Mouse (Mus musculus) lung, embryonic 15.5 days (tissue): ENCODE results near the gene Cdc73. TPM values are rescaled to one million over a fixed set of nuclear protein-coding genes. Genes with fewer than 3 reads are reported as not detected.

ENCODE experiments used
- ATAC-seq: fragments of 200-750 bp; cut with Nextera tagmentation; 2 replicates; pipeline ENCODE4 v1.8.0; 2017; ENCODE audit warnings: moderate number of reproducible peaks, borderline replicate concordance; ENCODE audit not compliant: low FRiP score, low TSS enrichment; ENCODE audit errors: extremely low read depth
- H3K27ac ChIP-seq: fragments of 300-500 bp; sonication (generic); 2 replicates; pipeline ENCODE4 v1.5.1; 2015; ENCODE audit warnings: moderate library complexity, mild to moderate bottlenecking, inconsistent platforms
- H3K27me3 ChIP-seq: fragments of 300-500 bp; sonication (generic); 2 replicates; pipeline ENCODE4 v1.6.1; 2015; ENCODE audit warnings: inconsistent platforms
- H3K36me3 ChIP-seq: fragments of 300-500 bp; sonication (generic); 2 replicates; pipeline ENCODE4 v1.6.1; 2015; ENCODE audit warnings: inconsistent platforms
- H3K4me1 ChIP-seq: fragments of 300-500 bp; sonication (generic); 2 replicates; pipeline ENCODE4 v1.6.1; 2015; ENCODE audit warnings: inconsistent platforms
- H3K4me2 ChIP-seq: fragments of 300-500 bp; sonication (generic); 2 replicates; pipeline ENCODE4 v1.6.1; 2015; ENCODE audit warnings: inconsistent platforms, mild to moderate bottlenecking, moderate library complexity
- H3K4me3 ChIP-seq: fragments of 300-500 bp; sonication (generic); 2 replicates; pipeline ENCODE4 v1.5.1; 2015; ENCODE audit warnings: mild to moderate bottlenecking, inconsistent platforms
- H3K9ac ChIP-seq: fragments of 300-500 bp; sonication (generic); 2 replicates; pipeline ENCODE4 v1.6.1; 2015; ENCODE audit warnings: inconsistent platforms
- H3K9me3 ChIP-seq: fragments of 300-500 bp; sonication (generic); 2 replicates; pipeline ENCODE4 v1.6.1; 2016; ENCODE audit warnings: inconsistent platforms
- WGBS: fragments of 180-500 bp; shearing (Covaris S2); methylation state at CpG from one replicate; pipeline ENCODE4 v1.1.7; 2015; 5-methylcytosine and 5-hydroxymethylcytosine counted together
- polyA plus RNA-seq: library from polyadenylated mRNA; unstranded; fragments of >200 nt; fragmentation: Nextera tagmentation; extraction: Ambion mirVana; gene quantifications from 2 replicates; pipeline ENCODE4 v1.2.1, GENCODE M21; 2015

The Cdc73 gene
- 28.3 and 32.3 TPM in 2 replicates for polyA plus RNA-seq

DNA sequence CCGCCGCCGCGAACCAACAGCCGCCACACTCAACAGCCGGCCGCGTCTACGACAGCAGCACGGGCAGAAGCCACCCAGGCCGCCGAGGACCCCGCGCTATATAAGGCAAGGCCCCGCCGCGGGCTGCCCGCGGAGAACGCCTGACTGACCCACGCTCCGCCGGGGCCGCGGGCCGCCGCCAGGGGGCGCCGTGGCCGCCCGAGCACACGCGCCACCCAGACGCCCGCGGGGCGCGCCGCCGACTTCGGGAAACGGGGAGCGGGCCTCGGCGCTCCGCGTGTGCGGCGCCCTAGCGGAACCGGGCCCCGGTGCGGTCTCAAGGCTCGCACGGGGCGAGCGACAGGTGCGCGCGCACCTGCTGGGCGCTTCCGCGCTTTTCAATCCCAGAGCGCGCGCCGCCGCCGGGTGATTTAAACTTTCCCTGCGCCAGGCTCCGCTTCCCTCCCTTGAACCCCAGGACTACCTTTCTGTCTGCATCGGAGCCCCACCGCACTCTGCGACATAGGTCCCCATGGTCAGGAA, at the start of gene Cdc73:
Gene Cdc73 (minus strand): TSS at position 153 of the 522 bp plus-strand sequence.
- H3K4me3 ChIP-seq = peak within 1 kb of the TSS; percentile 85
- no peaks in the 10 kb centered on the region for H3K27me3 ChIP-seq
- H3K9me3 ChIP-seq = no peaks in the 10 kb centered on the region
- H3K4me1 ChIP-seq = no peaks in the 10 kb centered on the region
- peak; percentile 99 for ATAC-seq
- H3K4me2 ChIP-seq = peak within 1 kb of the TSS; percentile 79
- peak within 1 kb of the TSS; percentile 96 for H3K27ac ChIP-seq
- WGBS = under 1% methylated on average over 57 of the region's 74 CpGs
- peaks cover 6% of the 10 kb centered on the region; the same call in 1 of the 2 replicates for H3K36me3 ChIP-seq
- H3K9ac ChIP-seq = peak within 1 kb of the TSS; percentile 92

DNA sequence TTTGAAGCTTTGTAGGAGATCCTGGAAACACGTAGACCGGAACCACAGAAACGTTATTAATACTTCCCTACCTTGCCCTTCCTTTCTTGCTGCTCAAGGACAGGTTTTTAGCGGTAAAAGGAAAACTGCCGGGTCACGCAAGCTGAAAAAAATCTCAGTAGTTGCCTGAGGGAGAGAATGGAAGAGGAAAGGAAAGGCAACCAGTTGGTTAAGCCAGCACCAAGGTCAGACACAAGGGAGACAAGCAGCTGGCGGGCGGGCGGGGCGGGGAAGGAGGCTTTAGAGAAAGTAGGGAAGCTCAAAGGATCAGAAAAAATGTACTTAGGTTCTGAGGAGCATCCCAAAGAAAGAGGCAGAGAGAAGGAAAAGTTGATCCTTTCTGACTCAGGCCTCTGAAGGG, 43.2 kb upstream of the Cdc73 start:
- Histone ChIP-seq H3K4me1 (no peaks in the 10 kb centered on the region), H3K27me3 (no peaks in the 10 kb centered on the region), H3K27ac (no peak overlapping the region), H3K4me3 (no peak overlapping the region), H3K4me2 (no peak overlapping the region), H3K9me3 (no peaks in the 10 kb centered on the region), H3K36me3 (peaks cover 29% of the 10 kb centered on the region; the same call in 1 of the 2 replicates), H3K9ac (no peak overlapping the region)
- no peak for ATAC-seq
- WGBS = 86% methylated on average over 10 of the region's 10 CpGs

DNA sequence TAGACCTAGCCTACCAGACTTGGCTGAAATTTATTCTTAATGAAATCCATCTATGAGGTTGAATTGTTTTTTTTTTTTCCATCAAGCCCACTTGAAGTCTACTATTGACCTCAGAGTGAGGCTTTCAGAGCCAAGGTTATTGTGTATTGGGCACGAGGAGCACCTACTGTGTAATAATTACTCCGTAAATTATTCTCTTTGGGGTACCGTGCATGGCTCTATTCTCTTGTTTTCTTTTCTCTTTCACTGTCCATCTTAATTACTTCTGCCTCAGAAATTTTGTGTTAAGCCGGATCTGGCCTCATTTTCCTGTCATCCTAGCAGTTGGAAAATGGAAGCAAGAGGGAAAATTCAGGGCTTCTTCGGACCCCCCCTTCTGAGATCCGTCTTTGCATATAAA, 39.5 kb upstream of the Cdc73 start:
- Histone ChIP-seq H3K9me3 (no peaks in the 10 kb centered on the region), H3K27me3 (no peaks in the 10 kb centered on the region), H3K4me2 (no peak overlapping the region), H3K9ac (no peak overlapping the region), H3K27ac (no peak overlapping the region), H3K36me3 (0 out of 2 replicates have a peak, but pooled peaks cover 19% of the 10 kb centered on the region), H3K4me3 (no peak overlapping the region), H3K4me1 (no peaks in the 10 kb centered on the region)
- ATAC-seq = no peak
- 92% methylated on average over 6 of the region's 6 CpGs for whole genome bisulfite sequencing

GRCm38 (mm10) chr1:143741331-143741730, 38.6 kb upstream of the Cdc73 start:
- H3K27me3 ChIP-seq = no peaks in the 10 kb centered on the region
- H3K4me3 ChIP-seq = no peak overlapping the region
- no peak overlapping the region for H3K9ac ChIP-seq
- no peak overlapping the region for H3K4me2 ChIP-seq
- 80% methylated on average over 5 of the region's 5 CpGs for WGBS
- no peaks in the 10 kb centered on the region for H3K9me3 ChIP-seq
- no peak for ATAC-seq
- H3K4me1 ChIP-seq = no peaks in the 10 kb centered on the region
- H3K36me3 ChIP-seq = 0 out of 2 replicates have a peak, but pooled peaks cover 13% of the 10 kb centered on the region
- no peak overlapping the region for H3K27ac ChIP-seq

DNA sequence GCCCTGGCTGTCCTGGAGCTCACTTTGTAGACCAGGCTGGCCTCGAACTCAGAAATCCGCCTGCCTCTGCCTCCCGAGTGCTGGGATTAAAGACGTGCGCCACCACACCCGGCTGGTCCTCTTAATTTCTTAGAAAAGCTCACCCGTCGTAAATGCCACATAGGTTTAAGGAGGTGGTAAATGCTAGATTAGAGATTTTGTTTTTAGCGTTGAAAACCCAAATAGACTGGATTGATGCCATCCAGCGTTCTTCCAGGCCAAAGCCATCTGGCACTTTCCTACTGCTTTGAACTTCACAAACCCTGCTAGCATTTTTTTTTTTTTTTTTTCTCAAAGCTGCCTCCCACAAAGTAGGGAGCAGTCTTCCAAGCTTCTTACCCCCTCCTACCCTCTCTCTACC, 37.9 kb upstream of the Cdc73 start:
- Histone ChIP-seq H3K36me3 (0 out of 2 replicates have a peak, but pooled peaks cover 12% of the 10 kb centered on the region), H3K4me3 (peak overlapping the region; percentile 80), H3K4me1 (no peaks in the 10 kb centered on the region), H3K27me3 (no peaks in the 10 kb centered on the region), H3K4me2 (peak overlapping the region; percentile 61; the same call in 1 of the 2 replicates), H3K9me3 (no peaks in the 10 kb centered on the region), H3K27ac (no peak overlapping the region), H3K9ac (no peak overlapping the region)
- WGBS = 93% methylated on average over 10 of the region's 10 CpGs
- ATAC-seq = no peak

DNA sequence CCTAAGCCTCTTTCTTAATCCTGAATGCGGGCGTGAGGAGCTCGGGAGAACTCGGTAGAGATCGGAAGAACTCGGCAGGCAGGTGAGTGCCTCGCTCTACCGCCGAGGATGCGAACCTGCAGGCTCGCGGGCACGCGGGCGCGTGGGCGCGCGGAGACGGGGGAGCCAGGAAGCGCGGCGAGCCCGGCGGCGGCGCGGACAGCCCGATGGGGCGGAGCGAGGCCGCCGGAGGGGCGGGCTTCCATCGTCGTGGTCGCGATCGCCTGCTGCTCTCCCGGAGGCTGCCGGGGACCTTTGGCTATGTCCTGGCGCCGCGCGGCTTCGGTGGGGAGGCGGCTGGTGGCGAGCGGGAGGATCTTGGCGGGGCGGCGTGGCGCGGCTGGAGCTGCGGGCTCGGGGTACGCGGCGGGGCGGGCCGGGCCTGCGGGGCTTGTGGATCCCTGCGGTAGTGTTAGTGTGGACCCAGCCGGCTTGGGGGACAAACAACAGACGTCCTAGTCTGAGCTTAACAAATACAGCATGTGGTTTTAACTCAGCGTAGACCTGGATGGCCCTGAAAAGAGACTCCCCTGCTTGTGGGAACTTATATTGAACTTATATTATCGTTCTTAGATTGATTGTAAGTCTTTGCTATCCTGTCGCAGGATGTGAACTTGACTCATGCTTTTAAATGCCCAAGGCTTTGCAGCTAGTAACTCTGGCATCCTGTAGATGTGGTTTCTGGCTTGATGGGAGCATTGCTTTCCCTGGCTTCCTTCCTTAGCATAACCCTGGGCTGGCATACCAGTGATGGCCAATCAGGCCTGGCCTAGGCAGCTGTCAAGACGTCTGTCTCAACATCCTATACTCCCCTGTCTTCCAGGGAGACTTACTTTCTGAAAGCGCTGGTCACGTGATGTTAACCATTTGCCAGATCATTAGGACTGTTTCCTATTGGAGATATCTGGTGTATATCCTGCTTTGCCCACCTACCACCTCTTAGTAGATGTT, 37.0 kb upstream of the Cdc73 start:
- peak; percentile 95 for ATAC-seq
- H3K9ac ChIP-seq = peak overlapping the region; percentile 78
- H3K27ac ChIP-seq = peak overlapping the region; percentile 83
- H3K36me3 ChIP-seq = 0 out of 2 replicates have a peak, but pooled peaks cover 8% of the 10 kb centered on the region
- H3K9me3 ChIP-seq = no peaks in the 10 kb centered on the region
- peak overlapping the region; percentile 61 for H3K4me2 ChIP-seq
- peak overlapping the region; percentile 80 for H3K4me3 ChIP-seq
- H3K27me3 ChIP-seq = no peaks in the 10 kb centered on the region
- 2% methylated on average over 61 of the region's 71 CpGs for WGBS
- no peaks in the 10 kb centered on the region for H3K4me1 ChIP-seq

DNA sequence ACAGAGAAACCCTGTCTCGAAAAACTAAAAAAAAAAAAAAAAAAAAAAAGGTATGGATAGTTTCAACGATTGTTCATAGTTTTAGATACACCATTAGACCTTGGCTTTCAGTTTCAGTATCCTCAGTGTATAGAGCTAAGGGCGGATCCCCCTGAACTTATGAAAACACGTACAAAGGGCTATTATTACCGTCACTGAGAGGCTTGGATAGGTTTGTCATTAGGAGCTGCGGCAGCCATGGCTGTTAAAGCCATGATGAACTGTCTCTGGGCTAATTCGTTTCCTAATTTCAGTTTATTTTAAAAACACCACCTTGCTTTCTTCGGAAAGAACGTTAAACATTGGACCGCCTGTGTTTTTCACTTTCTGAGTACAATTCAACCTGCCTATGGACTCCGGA, 36.1 kb upstream of the Cdc73 start:
- ATAC-seq = peak; percentile 39; the same call in 1 of the 2 replicates
- Histone ChIP-seq H3K27ac (no peak overlapping the region), H3K36me3 (0 out of 2 replicates have a peak, but pooled peaks cover 8% of the 10 kb centered on the region), H3K4me1 (no peaks in the 10 kb centered on the region), H3K4me3 (peak overlapping the region; percentile 80), H3K9me3 (no peaks in the 10 kb centered on the region), H3K9ac (peak overlapping the region; percentile 78), H3K27me3 (no peaks in the 10 kb centered on the region), H3K4me2 (peak overlapping the region; percentile 61)
- WGBS = 13% methylated on average over 11 of the region's 11 CpGs

DNA sequence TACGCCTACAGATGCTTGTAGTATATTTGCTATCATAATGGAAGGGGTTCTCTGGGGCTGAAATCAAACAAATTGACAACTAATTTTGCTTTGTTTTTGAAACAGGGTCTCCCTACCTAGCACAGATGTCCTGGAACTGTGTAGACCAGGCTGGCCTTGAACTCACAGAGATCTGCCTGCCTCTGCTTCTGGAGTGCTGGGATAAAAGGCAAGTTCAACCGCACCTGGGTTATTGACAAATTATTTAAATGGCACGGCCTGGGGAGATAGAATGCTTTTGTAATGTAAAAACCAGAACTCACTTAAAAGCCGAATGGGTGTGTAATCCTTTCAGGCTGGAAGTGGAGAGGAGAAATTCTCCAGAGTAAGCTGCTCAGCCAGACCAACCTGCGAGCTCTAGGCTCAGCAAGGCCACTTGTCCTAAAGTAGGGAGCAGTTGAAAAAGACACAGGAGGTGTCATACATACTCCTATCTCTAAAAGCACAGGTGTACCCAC, 31.3 kb upstream of the Cdc73 start:
- WGBS = 79% methylated on average over 5 of the region's 5 CpGs
- H3K4me3 ChIP-seq = no peak overlapping the region
- H3K27ac ChIP-seq = no peak overlapping the region
- ATAC-seq = no peak
- no peaks in the 10 kb centered on the region for H3K9me3 ChIP-seq
- H3K4me1 ChIP-seq = no peaks in the 10 kb centered on the region
- no peak overlapping the region for H3K9ac ChIP-seq
- no peaks in the 10 kb centered on the region for H3K36me3 ChIP-seq
- no peaks in the 10 kb centered on the region for H3K27me3 ChIP-seq
- H3K4me2 ChIP-seq = no peak overlapping the region

DNA sequence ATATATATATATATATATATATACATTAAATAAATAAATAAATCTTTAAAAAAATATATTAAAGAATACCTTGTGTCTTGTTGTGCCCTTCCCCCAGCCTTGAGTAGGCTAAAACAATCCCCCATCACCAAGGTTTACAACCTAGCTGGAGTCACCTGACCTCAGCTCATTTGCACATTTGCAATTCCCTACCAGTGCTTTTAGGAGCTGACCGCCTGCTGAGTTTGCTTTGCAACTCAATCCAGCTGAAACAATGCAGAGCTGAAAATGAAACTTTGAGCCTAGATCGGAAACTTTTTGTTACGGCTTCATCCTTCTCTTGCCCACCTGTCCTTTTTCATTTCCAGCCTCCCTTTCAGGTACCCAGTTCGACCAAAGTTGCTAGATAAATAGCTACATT, 29.0 kb upstream of the Cdc73 start:
- H3K4me1 ChIP-seq = no peaks in the 10 kb centered on the region
- H3K27ac ChIP-seq = no peak overlapping the region
- no peak for ATAC-seq
- no peaks in the 10 kb centered on the region for H3K36me3 ChIP-seq
- H3K9ac ChIP-seq = no peak overlapping the region
- H3K4me2 ChIP-seq = no peak overlapping the region
- no peaks in the 10 kb centered on the region for H3K27me3 ChIP-seq
- WGBS = 69% methylated on average over 4 of the region's 4 CpGs
- H3K9me3 ChIP-seq = no peaks in the 10 kb centered on the region
- H3K4me3 ChIP-seq = no peak overlapping the region

DNA sequence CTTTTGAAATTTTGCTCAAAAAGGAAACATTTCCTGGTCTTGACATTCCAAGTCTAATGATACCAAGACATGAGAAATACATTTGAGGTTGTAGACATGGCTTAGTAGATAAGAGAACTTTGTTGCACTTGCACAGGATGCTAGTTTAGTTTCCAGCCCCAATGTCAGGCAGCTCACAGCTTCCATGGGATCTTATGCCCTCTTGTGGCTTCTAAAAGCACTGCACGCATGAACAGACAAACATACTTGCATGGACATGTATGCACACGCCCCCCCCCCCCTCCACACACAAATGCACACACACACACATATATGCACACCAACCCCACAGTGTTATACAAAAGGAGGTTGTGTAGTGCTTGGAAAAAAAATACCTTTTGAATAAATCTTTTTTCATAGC, 28.2 kb upstream of the Cdc73 start:
- Histone ChIP-seq H3K36me3 (no peaks in the 10 kb centered on the region), H3K4me2 (no peak overlapping the region), H3K27me3 (no peaks in the 10 kb centered on the region), H3K4me1 (no peaks in the 10 kb centered on the region), H3K27ac (no peak overlapping the region), H3K9me3 (no peaks in the 10 kb centered on the region), H3K9ac (no peak overlapping the region), H3K4me3 (no peak overlapping the region)
- 78% methylated on average over 2 of the region's 2 CpGs for WGBS
- ATAC-seq = no peak

DNA sequence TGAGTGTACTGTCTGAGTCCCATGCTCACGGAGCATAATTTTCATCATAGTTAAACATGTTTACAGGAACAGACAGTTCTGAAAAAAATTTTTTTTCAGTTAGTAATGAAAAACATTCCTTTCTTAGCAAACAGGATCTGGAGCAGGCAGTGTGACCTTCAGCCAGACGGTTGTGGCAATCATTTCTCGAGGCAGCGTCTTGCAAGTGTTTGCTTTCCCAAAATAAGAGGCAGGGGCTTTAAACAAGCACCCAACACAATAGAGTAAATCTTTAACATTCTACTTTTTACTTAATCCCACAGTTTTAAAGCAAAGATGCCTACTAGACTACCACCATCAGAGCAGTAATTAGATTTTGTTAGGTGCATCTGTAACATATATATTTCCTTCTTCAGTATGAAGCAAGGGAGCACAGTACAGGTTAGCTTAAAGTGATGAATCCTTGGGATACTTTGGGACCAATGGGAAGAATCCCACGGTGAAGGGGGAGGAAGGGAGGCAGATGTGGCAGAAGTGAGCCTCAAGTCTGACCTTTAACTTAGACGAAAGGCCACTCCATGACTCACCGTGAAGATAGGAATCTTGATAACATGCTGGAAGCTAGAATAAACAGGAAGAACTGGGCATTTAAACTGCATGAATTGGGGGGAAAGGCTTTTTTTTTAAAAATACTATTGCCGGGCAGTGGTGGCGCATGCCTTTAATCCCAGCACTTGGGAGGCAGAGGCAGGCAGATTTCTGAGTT, 25.2 kb upstream of the Cdc73 start:
- Histone ChIP-seq H3K4me1 (no peaks in the 10 kb centered on the region), H3K27me3 (no peaks in the 10 kb centered on the region), H3K9ac (no peak overlapping the region), H3K4me3 (no peak overlapping the region), H3K9me3 (no peaks in the 10 kb centered on the region), H3K4me2 (no peak overlapping the region), H3K27ac (no peak overlapping the region), H3K36me3 (no peaks in the 10 kb centered on the region)
- ATAC-seq = no peak
- 36% methylated on average over 9 of the region's 9 CpGs for WGBS
